Mouse (Mus musculus): Measurements from ENCODE around the gene Mctp2. TPM values are rescaled to one million over a fixed set of nuclear protein-coding genes. Genes with fewer than 3 reads are reported as not detected.

Gene Mctp2
- polyA plus RNA-seq, 1 experiment = 3.7 TPM

DNA sequence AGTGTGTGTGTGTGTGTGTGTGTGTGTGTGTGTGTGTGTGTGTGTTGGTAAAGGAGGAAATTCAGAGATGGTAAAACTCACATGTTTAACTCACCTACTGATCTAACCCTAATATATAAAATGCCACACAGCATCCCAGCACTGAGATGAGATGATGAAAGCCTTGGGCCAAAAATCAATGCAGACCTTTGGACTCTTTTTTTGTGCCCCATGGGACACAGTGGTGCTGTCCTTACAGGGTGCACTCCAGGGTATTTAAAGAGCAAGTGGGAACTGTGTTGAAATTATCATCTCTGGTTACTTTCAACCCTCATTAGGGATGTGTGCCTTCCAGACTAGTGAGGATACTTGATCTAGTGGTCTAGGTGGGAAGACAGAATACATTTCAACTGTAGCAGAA lies 159.6 kb downstream of the Mctp2 start:
- Histone ChIP-seq H3K4me3 (ENCODE audit: control insufficient read depth, insufficient read depth, low read length) (no peak overlapping the region), H3K36me3 (ENCODE audit: control insufficient read depth, insufficient read depth, low read length) (no peaks in the 10 kb centered on the region), H3K27ac (ENCODE audit: control insufficient read depth, insufficient read depth, low read length) (no peak overlapping the region), H3K4me1 (replicated peaks; ENCODE audit: control insufficient read depth, insufficient read depth, low read length) (no peaks in the 10 kb centered on the region), H3K27me3 (ENCODE audit: control insufficient read depth, insufficient read depth, low read length) (no peaks in the 10 kb centered on the region)
- TF ChIP-seq CTCF (IDR thresholded peaks at IDR 0.05; ENCODE audit: borderline replicate concordance, control insufficient read depth, extremely low read depth, insufficient read depth, low read length, poor library complexity) = no peak
- no peak for TF ChIP-seq POLR2A (IDR thresholded peaks at IDR 0.05; ENCODE audit: control insufficient read depth, extremely low read depth, insufficient read depth, low read length, poor library complexity)
- no peak for DNase-seq

DNA sequence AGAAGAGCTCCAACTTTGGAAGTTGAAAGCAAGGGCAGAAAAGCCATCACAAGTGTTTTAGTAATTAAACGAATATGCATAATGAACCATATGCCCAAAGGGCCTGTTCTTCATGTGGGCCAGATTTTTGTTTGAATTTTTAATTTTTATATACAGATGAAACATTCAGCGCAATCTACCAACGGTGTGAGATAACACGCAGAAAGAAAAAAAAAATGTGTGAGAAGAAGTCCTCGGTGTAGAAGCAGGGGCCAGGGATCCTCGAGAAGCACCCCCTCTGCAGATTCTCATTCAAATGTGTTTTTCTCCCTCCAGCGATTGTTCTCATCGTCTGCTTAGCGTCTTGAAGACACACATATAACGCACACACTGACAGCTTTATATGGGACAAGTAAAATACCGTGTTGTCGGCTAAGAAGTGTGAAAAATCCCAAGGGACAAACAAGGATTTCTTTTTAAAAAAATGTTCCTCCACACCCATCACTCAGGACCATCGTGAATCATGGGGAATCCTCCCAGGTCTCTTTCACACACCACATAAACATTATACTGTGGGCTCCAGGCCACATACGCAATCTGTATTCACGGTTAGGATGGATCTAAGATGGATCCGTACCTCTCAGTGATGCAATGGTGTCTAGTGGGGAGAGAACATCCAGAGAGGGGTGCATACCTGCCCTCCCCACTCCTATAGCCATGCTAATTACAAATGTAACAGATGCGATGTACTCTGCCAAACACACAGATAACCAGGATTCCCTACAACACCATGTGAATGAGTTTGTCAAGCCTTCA lies 160.5 kb downstream of the Mctp2 start:
- no peaks in the 10 kb centered on the region for H3K4me1 ChIP-seq (replicated peaks; ENCODE audit: control insufficient read depth, insufficient read depth, low read length)
- no peak overlapping the region for H3K4me3 ChIP-seq (ENCODE audit: control insufficient read depth, insufficient read depth, low read length)
- WGBS = 96% methylated on average over 17 of the region's 17 CpGs
- no peaks in the 10 kb centered on the region for H3K36me3 ChIP-seq (ENCODE audit: control insufficient read depth, insufficient read depth, low read length)
- no peak for TF ChIP-seq POLR2A (IDR thresholded peaks at IDR 0.05; ENCODE audit: control insufficient read depth, extremely low read depth, insufficient read depth, low read length, poor library complexity)
- no peak for TF ChIP-seq CTCF (IDR thresholded peaks at IDR 0.05; ENCODE audit: borderline replicate concordance, control insufficient read depth, extremely low read depth, insufficient read depth, low read length, poor library complexity)
- H3K27me3 ChIP-seq (ENCODE audit: control insufficient read depth, insufficient read depth, low read length) = no peaks in the 10 kb centered on the region
- DNase-seq = no peak
- H3K27ac ChIP-seq (ENCODE audit: control insufficient read depth, insufficient read depth, low read length) = no peak overlapping the region

DNA sequence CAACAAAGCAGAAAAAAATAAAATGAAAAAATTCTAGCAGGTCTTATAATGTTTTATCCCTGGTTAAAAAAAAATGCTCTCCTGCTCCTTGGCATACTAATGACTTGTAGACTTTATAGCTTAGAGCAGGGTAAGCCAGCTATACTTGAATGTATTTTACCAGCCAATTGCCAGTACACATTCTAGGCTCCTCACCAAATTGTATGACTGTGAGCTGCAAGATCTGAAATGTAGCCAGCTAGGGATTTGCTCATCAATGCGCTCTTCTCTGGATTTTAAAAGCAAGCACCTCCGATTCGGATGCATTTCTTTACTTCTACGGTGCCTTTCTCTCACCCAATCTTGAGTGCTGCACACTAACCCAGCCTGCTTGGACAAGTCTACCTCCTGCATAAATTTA lies 167.7 kb downstream of the Mctp2 start:
- TF ChIP-seq CTCF (IDR thresholded peaks at IDR 0.05; ENCODE audit: borderline replicate concordance, control insufficient read depth, extremely low read depth, insufficient read depth, low read length, poor library complexity) (no peak), POLR2A (IDR thresholded peaks at IDR 0.05; ENCODE audit: control insufficient read depth, extremely low read depth, insufficient read depth, low read length, poor library complexity) (no peak)
- no peak overlapping the region for H3K27ac ChIP-seq (ENCODE audit: control insufficient read depth, insufficient read depth, low read length)
- no peak for DNase-seq
- WGBS = 98% methylated on average over 4 of the region's 4 CpGs
- H3K4me1 ChIP-seq (replicated peaks; ENCODE audit: control insufficient read depth, insufficient read depth, low read length) = no peaks in the 10 kb centered on the region
- H3K27me3 ChIP-seq (ENCODE audit: control insufficient read depth, insufficient read depth, low read length) = no peaks in the 10 kb centered on the region
- no peak overlapping the region for H3K4me3 ChIP-seq (ENCODE audit: control insufficient read depth, insufficient read depth, low read length)
- H3K36me3 ChIP-seq (ENCODE audit: control insufficient read depth, insufficient read depth, low read length) = no peaks in the 10 kb centered on the region

DNA sequence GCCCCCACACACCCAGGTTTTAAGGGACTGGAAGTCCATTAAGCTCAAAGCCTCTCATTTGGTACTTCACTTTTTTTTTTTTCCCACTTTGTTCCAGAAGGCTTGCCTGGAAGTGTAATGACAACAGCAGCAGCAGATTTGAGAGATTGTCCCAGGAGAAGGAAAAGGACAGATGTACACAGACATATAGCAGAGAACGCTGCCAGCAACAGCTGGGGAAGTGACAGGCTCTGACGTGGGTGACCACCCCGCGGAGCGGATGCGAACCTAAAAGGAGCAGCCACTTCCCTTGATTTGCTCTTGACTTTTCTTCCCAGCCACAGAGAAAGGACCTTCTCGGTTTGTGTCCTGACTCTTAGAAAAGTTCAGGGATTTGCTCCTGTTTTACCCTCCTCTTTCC lies 185.4 kb downstream of the Mctp2 start:
- no peak overlapping the region for H3K27ac ChIP-seq (ENCODE audit: control insufficient read depth, insufficient read depth, low read length)
- WGBS = 96% methylated on average over 7 of the region's 7 CpGs
- H3K27me3 ChIP-seq (ENCODE audit: control insufficient read depth, insufficient read depth, low read length) = no peaks in the 10 kb centered on the region
- TF ChIP-seq CTCF (IDR thresholded peaks at IDR 0.05; ENCODE audit: borderline replicate concordance, control insufficient read depth, extremely low read depth, insufficient read depth, low read length, poor library complexity) (no peak), POLR2A (IDR thresholded peaks at IDR 0.05; ENCODE audit: control insufficient read depth, extremely low read depth, insufficient read depth, low read length, poor library complexity) (no peak)
- no peaks in the 10 kb centered on the region for H3K4me1 ChIP-seq (replicated peaks; ENCODE audit: control insufficient read depth, insufficient read depth, low read length)
- H3K4me3 ChIP-seq (ENCODE audit: control insufficient read depth, insufficient read depth, low read length) = no peak overlapping the region
- DNase-seq = no peak
- no peaks in the 10 kb centered on the region for H3K36me3 ChIP-seq (ENCODE audit: control insufficient read depth, insufficient read depth, low read length)

DNA sequence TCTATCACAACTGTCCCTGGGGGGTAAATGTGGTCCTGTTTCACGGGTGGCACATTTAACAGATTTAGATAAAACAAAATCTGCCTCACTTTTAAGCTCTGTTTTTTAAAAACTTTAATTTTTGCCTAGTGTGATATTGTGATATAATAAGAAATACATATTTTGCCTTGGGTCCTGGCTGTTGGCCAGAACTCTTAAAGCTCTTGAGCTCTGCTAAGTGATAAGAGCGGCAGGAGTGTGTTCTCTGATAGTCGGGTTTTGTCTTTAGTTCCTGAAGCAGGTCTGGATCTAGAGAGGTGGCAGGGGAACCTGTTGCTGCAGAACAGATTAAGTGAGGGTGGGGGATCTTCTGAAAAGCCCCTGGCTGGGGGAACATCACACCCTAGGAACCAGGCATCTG lies 186.7 kb downstream of the Mctp2 start:
- no peaks in the 10 kb centered on the region for H3K4me1 ChIP-seq (replicated peaks; ENCODE audit: control insufficient read depth, insufficient read depth, low read length)
- 95% methylated on average over 3 of the region's 3 CpGs for WGBS
- H3K36me3 ChIP-seq (ENCODE audit: control insufficient read depth, insufficient read depth, low read length) = no peaks in the 10 kb centered on the region
- no peak overlapping the region for H3K4me3 ChIP-seq (ENCODE audit: control insufficient read depth, insufficient read depth, low read length)
- H3K27me3 ChIP-seq (ENCODE audit: control insufficient read depth, insufficient read depth, low read length) = no peaks in the 10 kb centered on the region
- no peak for TF ChIP-seq POLR2A (IDR thresholded peaks at IDR 0.05; ENCODE audit: control insufficient read depth, extremely low read depth, insufficient read depth, low read length, poor library complexity)
- no peak for TF ChIP-seq CTCF (IDR thresholded peaks at IDR 0.05; ENCODE audit: borderline replicate concordance, control insufficient read depth, extremely low read depth, insufficient read depth, low read length, poor library complexity)
- DNase-seq = no peak
- no peak overlapping the region for H3K27ac ChIP-seq (ENCODE audit: control insufficient read depth, insufficient read depth, low read length)

DNA sequence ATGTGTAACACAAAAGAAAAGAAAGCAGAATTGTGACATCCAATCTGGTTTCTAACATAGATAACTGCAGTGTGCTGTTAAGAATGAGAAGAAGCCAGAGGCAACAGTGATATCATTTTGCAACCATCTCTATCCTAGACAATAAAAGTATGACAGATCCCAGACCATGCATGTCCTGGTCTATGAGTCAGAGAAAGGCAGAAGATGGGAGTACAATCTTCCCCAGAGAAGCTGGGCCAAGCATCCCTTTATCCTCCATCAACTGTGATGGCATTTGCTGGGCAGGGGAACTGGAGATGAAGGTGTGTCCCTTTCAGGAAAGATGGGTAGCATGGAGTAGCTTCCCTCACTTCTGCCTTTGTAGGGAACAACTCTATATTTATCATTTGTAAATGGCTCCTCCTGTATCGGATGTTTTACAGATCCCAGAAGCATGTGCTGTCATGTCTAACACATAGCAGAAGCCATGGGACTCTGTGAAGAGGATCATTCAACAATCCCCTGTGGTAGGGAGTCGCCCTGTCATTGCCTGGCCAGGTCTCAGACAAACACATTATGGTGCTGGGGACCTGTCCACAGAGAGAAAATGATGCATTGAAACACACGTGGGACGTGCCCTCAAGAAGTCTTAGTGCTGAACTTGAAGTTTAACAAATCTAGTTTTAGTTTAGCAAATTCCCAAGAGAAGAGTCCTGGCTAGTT lies 188.9 kb downstream of the Mctp2 start:
- Histone ChIP-seq H3K27me3 (ENCODE audit: control insufficient read depth, insufficient read depth, low read length) (no peaks in the 10 kb centered on the region), H3K4me1 (replicated peaks; ENCODE audit: control insufficient read depth, insufficient read depth, low read length) (no peaks in the 10 kb centered on the region), H3K27ac (ENCODE audit: control insufficient read depth, insufficient read depth, low read length) (no peak overlapping the region), H3K36me3 (ENCODE audit: control insufficient read depth, insufficient read depth, low read length) (no peaks in the 10 kb centered on the region), H3K4me3 (ENCODE audit: control insufficient read depth, insufficient read depth, low read length) (no peak overlapping the region)
- WGBS = 93% methylated on average over 4 of the region's 4 CpGs
- TF ChIP-seq CTCF (IDR thresholded peaks at IDR 0.05; ENCODE audit: borderline replicate concordance, control insufficient read depth, extremely low read depth, insufficient read depth, low read length, poor library complexity) = no peak
- TF ChIP-seq POLR2A (IDR thresholded peaks at IDR 0.05; ENCODE audit: control insufficient read depth, extremely low read depth, insufficient read depth, low read length, poor library complexity) = no peak
- DNase-seq = no peak
